Mouse (Mus musculus) embryo, embryonic 10.5 days (tissue): Measurements from ENCODE around the gene Ppp1r27.
"Not testable (repeated sequence)": the region's sequence is repeated elsewhere in the genome, so short reads cannot be mapped to it uniquely, and the experiment has no call there.

Experiments
- DNase-seq: peaks from one replicate; pipeline ENCODE4 v3.0.0-alpha.2; 2015; ENCODE audit warnings: low spot score

The Ppp1r27 gene

DNA sequence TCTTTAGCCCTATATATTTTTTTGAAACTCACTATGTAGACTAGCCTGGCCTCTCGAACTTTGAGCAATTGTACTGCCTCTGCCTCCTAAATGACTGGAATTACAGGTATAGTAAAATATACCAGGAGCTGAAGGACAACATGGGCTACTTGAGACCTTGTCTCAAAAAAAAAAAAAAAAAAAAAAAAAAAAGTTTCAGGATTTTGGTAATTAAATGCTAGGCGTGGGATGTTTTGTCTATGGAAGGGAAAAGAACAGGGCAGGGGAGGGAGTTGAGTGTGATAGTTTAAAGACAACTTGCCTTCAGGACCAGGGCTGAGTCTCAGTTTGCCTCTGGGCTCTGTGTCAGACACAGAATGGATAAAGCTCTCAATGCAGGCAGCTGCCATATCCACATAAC lies 24.1 kb upstream of the Ppp1r27 start:
- no peak for DNase-seq

DNA sequence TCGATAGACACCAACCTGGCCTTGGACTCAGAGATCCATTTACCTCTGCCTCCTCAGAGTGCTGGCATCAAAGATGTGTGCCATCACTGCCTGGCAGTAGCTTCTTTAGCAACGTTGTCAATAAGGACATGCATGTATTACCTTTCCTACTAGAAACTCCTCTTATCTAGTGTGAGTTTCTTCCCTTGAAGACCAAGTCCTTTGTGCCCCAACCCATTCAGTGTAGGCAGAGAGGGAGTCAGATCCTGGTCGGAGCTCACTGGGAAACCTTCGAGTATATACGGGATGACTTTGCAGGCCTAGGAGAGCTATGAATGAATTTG lies 23.3 kb upstream of the Ppp1r27 start:
- DNase-seq = no peak

DNA sequence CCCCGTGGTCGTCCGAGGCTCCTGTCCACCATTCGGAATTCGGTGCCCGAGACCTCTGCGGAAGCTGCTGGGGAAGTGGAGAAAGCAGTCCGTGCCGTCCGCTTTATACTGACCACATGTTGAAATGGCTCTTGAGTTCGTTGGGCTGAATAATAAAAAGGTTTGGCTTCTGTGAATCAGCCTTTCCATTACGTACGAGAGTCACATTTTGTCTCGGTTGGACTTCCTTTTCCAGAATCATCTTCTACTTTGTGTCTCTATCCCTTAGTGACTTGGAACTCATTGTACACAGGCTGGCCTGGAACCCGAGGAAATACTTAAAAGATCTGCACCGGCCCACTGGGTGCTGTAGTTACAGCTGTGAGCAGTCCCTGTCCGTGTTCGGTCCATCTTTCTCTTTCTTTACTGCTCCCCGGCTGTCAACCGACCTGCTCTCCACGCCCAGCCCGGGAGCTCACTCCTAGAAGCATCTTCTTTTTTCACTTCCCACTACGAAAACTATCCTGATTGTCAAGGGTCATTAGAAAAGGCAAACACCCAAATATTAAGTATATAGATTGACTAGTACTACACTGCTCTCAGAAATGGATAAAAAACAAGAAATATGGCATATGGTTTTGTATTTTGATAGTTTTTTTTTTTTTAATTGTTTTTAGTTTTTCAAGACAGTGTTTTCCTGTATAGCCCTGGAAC lies 22.8 kb upstream of the Ppp1r27 start:
- no peak for DNase-seq

DNA sequence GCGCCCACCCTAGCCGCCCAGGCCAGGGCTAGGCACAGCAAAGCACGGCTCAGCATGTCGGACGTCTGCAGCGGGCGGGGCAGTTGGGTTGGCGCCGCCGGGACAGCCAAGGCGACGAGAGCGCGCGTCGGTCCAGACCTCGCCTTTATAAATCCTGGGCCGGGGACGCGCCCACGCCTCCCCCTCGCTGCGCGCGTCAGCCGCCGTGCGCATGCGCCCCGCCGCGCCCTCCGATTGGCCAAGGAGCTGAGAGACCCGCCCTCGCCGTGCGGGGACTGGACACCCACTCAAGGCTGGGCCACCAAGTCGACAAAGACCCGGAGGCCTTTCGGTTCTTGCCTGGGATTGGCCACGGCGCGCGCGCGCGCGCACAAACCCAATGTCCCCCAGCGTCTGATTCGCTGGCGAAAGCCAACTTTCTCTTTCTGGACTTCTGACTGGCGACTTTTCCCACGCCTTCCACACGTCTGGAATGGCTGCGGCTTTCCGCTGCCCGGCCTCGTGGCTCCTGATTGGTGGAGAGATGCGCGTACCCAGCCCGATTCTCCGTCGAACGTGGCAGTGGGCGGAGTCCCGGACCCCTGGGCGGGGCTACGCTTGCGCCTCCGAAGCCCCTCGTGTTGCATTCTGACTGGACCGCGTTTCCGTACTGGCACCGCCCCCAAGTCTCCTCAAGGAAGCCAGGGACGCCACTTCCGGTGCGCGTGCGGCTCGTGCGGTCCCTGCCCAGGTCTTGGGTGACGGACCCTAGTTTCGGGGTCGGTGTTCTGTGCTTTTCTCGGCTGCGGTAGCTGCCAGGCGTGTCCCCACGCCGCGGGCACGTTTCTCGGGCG lies 22.0 kb upstream of the Ppp1r27 start, which contains the start of gene P4hb:
P4hb (minus strand) TSS at position 502 of the 833 bp plus-strand sequence.
- peak; percentile 99 for DNase-seq

DNA sequence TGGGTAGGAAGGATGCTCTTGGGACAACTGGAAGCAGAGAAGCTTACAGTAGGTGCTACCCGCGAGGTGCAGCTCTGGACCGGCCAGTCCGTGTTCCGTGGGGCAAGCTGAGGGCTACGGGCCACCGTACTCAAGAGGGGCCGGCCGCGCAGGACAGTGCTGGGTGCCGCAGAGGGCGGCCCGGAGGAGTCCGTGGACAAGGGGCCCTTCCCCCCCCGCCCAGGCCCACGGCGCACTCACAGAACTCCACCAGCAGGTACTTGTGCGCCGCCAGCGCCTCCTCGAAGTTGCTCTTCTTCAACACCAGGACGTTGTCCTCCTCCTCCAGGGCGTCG lies 21.5 kb upstream of the Ppp1r27 start:
- DNase-seq = no peak

DNA sequence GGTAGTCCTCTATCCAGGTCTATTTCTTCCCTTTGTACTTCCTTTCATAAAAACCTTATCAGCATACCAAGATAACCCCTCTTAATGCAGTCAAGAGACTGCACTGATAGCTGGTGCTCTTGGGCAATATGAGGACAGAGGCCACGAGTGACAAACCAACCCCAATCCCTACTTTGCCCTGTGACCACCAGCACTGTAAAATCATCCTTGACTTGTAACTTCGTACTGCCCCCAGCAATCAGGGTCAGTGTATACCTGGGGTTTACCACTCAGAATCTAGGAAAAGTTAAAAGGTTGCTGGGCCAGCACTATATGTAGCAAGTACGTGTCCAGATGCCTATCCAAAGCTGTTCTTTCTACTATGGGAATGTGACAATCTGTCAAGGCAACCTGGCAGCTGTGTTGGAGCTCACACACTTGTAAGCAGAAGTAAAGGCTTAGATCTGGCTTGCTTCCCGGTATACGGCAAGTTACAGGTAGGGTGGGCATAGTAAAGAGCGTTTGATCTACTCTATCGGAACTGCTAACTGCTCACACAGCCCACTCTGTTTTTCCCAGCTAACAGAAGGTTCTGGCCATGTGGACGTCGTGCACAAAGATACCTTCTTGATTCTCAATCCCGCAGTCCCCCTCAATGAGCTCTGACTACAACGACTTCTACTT lies 21.0 kb upstream of the Ppp1r27 start:
- DNase-seq = no peak

DNA sequence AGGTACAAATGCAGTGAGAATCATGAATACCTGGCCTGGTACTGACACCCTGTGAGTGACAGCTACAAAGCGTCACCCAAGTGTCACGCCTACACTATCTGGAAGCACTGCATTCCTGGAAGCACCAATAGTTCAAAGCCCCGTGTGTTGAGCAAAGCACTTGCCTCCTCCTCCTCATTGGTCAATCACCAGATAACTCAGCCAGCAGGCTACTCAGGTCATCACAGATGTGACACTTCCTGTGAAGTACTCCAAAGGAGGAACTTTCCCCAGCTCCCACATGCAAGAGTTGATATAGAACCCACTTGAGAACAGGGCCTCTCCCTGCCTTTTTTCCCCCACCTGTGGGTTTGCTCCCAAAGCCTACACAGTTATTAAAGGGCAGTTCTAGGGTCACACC lies 20.2 kb upstream of the Ppp1r27 start:
- no peak for DNase-seq

DNA sequence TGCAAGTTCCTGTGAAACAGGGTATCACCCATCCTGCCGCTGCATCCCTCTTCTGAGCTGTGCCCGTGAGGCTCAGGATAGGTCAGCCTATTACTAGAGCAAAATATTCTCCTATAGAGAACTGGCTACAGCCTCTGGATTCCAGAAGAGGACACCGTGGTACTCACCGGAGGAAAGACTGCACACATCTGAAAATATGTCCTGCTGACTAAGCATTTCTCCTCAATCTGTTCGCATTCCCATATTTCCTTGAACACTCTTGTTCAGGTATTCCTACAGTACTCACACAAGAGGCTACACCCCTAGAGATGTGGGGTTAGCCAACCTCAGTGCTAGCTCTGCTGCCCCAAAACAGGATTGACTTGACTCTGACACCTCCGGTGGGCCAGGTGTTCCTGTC lies 17.4 kb upstream of the Ppp1r27 start:
- no peak for DNase-seq

DNA sequence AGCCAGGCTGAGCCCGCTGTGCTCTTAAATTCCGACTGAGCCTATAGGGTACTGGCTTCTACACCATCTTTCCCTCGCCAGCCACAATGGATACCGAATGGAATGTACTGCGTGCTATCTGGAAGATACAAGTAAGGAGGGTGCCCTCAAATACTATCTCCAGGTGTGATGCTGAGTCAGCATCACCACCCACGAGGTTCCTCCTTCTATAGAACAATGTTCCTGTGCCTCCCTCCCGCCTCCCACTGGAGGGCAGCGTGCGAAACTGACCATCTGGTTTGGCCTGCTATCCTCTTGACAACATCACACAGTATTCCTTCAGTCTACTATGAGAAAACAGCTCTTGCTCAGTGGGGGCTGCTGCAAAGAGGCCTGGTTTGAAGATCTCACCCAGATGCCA lies 14.2 kb upstream of the Ppp1r27 start:
- DNase-seq = no peak

DNA sequence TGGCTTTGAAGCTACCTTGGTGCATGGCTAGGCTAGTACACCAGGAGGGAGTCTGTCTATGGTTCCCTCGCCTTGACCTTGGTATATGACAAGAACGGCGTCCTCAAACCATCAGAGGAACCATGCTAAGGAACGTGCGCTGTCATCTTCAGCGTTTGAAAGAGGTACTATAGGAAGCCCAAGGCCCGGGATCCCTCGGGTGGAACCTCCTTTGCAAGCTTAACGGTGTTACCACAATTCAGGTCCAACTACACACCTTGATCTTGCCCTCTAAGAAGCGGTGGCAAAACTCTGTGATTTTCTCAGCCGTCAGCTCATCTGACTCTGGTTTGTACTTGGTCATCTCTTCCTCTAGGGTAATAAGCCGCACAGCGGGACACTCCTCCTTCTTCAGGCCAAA lies 12.0 kb upstream of the Ppp1r27 start:
- DNase-seq = no peak

DNA sequence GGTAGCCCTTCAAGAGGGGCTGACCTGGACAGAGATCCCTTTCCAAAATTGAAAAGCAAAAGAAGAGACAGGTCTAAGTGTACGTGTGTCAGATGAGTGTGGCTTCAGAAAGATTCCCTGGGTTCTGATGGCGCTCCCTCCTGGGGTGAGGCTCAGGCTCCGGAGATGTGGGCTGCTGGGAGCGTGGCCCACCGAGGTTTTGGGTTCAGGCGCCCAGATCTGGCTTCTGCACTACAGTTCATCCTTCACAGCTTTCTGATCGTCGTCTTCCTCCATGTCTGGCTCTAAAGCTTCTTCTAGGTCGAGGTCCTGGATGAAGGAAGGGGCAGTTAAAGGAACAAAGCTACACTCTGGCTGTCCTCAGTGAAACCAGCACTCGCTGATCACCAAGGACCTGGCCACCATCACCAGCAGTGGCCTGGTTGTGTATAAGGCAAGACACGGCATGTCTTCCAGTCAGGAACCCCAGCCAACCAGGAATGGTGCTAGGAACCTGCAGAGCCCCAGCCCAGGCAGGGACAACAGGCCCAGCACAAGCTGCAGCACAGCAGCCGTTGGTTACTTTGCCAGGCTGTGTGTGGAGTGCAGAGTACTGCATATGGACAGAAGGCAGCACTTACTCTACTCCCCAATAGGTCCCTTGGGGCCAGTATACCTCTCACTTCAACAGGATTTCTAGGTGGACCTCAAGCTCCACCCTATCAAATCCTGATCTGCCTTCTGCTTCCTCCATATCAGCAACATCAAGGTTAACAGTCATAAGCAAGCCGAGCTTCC lies 10.2 kb upstream of the Ppp1r27 start:
- no peak for DNase-seq

DNA sequence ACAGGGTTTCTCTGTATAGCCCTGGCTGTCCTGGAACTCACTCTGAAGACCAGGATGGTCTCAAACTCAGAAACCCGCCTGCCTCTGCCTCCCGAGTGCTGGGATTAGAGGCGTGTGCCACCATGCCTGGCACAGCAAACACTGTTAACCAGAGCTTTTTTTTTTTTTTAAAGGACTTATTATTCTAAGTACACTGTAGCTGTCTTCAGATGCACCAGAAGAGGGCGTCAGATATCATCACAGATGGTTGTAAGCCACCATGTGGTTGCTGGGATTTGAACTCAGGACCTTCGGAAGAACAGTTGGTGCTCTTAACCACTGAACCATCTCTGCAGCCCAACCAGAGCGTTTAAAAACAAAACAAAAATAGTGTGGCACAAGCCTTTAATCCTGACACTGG lies 7.9 kb upstream of the Ppp1r27 start:
- DNase-seq = not testable (repeated sequence)

DNA sequence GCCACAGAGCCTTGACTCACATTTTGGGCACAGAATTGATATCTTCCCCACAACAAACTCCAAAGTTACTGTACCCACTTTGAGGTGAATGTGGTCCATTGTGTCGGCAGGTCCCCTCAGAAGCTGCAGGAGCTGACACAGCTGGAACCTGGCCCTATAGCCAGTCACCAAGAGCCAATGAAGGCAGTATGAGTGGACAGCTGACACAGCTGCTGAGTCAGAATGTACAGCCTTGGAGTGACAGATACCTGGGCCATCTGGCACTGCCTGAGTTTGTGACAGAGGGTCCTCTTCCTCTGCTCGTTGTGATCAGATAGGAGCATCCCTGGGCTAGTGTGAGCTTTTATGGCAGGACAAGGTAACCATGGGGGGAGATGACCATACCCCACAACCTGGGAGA lies 4.3 kb upstream of the Ppp1r27 start:
- no peak for DNase-seq

DNA sequence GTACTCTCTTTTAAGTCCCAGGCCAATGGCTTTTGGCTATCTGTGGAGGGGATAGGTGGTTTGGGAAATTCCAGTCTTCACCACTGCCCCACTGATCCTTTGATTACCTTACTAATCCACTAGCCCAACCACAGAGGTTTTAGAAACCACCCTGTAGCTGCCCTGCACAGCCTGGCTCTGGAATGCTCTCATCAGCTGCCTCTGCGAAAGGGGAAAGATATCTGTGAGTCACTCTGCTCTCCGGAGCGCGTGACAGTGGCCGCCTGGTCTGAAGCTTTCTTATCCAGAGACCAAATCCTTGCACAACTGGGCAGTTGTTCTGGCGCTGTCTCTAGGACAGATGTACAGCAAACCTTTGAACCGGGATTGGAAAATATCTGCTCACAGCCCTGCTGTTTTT lies 3.9 kb upstream of the Ppp1r27 start:
- no peak for DNase-seq

DNA sequence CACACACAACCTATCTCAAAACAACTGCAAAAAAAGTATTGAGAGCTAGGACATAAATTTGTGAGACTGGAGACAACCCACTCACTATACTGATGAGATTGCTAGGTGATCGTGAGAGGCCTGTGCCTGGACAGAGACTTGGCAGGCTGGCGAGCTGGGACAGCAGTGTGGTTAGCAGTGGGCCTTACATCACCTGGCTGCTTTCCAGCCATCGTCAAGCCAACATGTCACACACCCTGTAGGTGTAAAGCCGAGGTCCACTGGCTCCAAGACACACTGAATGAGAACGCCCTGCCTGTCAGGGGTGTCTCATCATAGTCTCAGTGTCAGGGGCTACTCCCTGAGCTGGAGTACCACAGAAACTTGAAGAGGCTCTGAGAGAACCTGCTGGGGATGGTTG lies 1.8 kb upstream of the Ppp1r27 start:
- DNase-seq = no peak

DNA sequence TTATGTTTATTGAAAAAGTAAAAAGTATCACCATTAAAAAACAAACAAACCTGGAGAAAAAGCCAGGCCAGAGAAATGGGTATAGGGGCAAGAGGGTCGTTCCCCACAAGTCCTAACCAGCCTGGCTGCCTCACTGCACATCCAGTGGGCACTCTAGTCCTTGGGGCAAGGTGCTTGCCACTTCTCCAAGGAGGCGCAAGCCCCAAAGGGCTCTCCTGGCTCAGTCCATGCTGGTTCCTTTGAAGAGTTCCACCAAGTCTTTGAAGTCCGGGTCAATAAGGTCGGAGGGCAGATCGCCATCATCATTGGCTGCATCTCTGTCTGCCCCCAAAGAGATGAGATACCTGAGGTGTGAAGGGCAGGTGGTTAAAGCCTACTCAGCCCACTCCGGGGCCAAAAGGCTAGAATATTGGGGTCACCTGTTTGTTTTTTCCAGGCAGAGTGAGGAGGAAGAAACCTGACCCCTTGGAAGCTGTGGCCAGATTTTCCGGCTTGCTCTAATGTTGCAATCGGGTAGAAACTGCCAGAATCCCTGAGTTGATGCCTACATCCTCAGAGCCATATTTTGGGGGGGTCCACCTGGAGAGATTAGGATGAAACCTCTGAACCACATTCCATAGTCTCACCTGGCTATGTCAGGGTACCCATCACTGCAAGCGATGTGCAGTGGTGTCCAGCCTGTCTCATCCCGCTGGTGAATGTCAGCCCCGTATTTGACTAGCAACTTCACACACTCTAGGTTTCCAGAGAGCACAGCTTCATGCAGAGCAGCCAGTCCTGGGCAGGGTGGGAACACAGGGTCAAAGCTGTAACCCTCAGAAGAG lies 734 bp downstream of the Ppp1r27 start:
- DNase-seq = no peak

DNA sequence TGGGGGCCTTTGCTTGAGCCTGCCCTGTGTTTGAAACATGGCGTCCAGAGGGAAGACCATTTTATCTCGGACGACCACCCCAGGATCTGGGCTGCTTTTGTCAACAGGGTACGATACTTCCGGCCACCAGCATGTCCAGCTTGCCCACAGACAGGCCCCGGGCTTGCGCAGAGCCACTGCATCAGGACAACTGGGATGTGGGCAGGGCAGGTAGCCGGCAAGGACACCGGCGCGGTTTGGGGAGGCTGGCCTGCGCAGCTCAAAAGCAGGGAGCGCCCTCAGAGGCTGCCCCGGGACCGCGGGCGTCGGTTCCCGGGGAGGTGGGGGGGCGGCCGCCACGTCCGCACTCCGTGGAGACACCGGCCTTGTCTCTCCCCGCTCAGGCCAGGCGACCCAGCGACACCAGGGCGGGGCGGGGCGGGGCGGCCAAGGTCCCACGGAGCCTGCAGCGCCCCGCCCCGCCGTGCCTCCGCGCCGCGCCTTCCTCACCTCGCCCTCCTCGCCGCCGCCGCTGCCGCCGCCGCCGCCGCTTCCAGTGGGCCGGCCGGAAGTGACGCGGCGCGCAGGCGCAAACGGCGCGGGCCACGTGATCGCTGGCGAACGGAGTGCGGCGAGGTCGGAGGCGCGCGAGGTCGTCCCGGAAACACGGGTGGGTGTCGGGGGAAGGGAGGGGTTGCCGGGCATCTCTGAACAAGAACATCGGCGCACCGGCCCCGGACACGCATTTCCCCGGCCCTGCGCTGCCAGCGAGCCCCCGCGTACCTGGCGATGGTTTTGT lies 1.6 kb downstream of the Ppp1r27 start, which contains the start of gene Mcrip1:
Mcrip1 (minus strand) TSS at position 560 of the 778 bp plus-strand sequence.
- DNase-seq = peak; percentile 90

DNA sequence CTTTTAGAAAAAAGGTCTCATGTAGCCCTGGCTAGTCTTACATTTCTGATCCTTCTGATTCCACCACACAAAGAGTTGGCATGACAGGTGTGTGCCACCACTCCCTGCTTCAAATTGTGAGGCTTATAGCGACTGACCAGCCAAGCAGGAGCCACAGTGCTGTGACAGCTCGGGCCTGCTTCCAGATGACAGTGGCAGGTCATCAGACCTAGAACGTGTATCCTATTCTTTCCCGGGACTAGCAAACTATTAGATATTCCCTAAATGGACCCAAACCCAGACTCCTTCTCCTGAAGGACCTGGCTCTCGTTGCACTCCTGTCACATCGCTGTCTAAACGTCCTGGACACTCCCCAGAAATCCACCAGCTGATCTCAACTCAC lies 2.2 kb downstream of the Ppp1r27 start:
- DNase-seq = no peak

DNA sequence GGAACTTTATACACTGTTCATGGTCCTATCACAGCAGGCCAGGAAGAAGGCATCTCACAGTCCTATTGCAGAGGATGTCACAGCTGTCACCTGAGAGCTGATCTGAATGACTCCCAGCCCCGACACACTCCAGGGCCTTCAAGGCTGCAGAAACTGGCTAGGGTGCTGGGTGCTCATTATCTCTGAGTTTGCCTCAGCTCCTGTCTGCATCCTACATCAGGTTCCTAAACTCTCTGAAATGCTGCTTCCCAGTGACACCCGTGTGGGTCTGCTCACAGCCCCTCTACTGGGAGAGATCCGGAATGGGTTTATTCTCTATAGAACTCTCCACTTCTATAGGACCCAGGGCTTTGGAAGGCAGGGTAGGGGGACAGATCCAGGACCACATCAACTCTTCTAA lies 2.7 kb downstream of the Ppp1r27 start:
- no peak for DNase-seq

DNA sequence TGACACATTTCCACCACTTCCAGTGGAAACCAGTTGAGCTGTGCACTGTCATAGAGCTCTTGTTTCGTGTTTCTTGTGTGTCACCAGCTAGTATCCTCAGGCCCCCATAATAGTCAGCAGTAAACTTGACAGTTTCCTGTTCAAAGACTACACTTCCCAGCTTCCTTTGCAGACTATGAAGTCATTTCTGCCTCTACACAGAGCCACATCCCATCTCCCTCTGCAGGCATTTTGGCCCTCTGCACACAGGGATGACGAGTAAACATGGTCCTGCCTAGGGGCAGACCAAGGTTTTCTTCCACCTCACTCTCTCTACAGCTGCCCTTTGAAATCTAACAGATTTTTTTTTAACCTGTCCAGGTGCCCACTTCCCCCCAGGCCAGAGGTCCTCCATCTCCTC lies 3.5 kb downstream of the Ppp1r27 start:
- DNase-seq = no peak

DNA sequence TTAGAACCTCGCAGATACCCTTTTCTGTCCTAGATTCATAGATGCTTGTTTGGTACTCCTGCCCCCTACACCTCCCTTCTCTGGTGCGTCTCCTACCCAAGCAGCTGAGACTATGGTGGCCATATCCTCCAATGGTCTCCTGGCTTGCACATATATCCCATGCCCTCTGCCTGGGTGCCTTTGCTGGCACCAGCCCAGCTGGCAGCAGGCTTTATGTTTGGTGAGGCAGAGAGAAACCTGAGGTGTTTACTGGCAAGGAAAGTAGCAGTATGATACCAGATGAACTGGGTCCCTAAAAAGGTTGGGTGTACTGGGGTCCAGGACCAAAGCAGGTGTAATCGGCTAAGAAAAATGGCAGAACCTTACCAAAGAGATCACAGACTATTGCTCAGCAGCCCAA lies 5.0 kb downstream of the Ppp1r27 start:
- DNase-seq = no peak
